Mouse (Mus musculus): Measurements from ENCODE around the gene Fastk.

Fastk gene

GRCm38 (mm10) chr5:24453283-24453984, 8.3 kb upstream of the Fastk start:
- no peak for DNase-seq (ENCODE audit: low read depth, low spot score)

- DNase-seq (ENCODE audit: low read depth, low spot score): peak; percentile 60
Observed at GRCm38 (mm10) chr5:24452691-24453233, 7.7 kb upstream of the Fastk start.

GRCm38 (mm10) chr5:24452030-24452690, 7.1 kb upstream of the Fastk start, which contains the start of gene Agap3:
TSS of gene Agap3 (plus strand) at chr5:24452177.
- DNase-seq (ENCODE audit: low read depth, low spot score): peak; percentile 56

DNA sequence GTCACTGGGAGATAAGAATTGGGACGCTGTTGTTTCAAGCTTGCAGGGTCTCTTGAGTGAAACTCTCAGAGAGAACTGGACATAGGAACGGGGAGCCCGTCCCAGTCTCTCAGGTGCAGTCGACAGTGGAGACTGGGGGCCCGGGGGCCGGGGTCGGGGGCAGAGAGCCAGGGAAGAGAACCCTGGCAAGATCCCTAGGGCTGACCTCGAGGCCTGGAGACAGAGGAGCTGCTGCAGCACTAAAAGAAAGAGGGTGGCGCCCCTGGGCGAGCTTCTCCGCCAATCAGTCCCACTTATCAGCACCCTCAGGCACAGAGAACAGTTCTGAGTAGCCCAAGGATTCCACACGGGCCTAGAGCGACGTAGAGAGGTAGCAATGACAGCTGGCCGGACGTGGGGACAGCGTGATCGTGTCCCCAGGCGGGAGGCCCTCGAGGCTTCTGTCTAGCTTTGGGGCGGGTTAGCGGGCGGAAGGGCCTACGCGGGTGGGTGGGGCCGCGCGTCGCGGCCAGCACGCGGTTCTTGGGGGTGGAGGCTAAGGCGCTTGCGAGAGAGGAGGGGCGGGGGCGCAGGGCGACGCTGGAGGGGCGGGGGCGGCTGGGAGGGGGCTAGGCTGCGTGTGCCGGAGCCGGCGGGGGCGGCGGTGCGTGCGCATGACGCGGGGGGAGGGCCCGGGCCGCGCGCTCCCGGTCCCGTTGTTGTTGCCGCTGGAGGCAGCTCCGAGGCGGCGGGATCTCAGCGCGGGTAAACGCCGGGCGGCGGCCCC, 6.4 kb upstream of the Fastk start:
- DNase-seq (ENCODE audit: low read depth, low spot score): peak; percentile 93

- DNase-seq (ENCODE audit: low read depth, low spot score): peak; percentile 96
Observed at GRCm38 (mm10) chr5:24447624-24448298, 2.7 kb upstream of the Fastk start, which contains the start of gene Tmub1. TSS of gene Tmub1 (minus strand) at chr5:24447854.

GRCm38 (mm10) chr5:24446630-24447029, 1.5 kb upstream of the Fastk start:
- DNase-seq (ENCODE audit: low read depth, low spot score): no peak

GRCm38 (mm10) chr5:24445428-24446080, 467 bp upstream of the Fastk start:
- DNase-seq (ENCODE audit: low read depth, low spot score): no peak

DNA sequence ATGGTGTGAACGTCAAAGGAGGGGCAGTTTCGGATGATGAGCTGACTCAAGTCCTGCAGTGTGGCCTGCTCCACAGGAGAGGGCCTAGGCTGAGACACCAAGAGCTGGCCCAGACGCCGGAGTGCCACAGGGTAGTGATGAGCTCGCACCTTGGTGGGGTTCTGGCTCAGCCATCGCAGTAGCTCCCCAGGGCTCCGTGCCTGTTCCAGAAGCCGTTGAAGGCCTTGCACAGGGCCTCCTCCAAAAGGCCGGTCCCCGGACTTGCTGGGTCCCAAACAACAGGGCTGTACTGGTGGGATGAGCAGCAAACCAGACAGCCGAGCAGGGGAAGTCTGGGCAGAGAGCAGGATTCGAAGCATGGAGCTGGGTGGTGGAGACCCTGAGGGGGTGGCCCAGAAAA, 1.2 kb downstream of the Fastk start:
- no peak for DNase-seq (ENCODE audit: low read depth, low spot score)

GRCm38 (mm10) chr5:24443204-24443603, 1.9 kb downstream of the Fastk start:
- DNase-seq (ENCODE audit: low read depth, low spot score): no peak

DNA sequence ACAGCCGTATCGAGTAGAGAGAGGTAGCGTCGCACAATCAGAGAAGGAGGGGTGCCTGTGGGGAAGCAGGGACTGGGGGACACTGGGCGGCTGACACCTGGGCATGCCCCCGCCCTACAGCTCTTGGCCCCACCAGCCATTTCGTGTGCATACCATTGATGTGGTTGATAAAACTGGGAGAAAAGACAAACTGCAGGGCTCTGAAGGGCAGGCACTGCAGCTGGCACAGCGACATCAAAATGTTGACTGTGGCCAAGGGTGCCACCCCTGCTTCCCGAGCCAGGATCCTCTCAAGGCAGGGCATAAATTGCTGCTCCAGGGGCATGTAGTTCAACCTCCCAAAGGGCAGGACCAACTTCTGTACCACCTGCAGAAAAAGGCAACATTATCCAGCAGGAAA, 3.1 kb downstream of the Fastk start:
- no peak for DNase-seq (ENCODE audit: low read depth, low spot score)

- no peak for DNase-seq (ENCODE audit: low read depth, low spot score)
Observed at GRCm38 (mm10) chr5:24441187-24441586, 3.9 kb downstream of the Fastk start.

DNA sequence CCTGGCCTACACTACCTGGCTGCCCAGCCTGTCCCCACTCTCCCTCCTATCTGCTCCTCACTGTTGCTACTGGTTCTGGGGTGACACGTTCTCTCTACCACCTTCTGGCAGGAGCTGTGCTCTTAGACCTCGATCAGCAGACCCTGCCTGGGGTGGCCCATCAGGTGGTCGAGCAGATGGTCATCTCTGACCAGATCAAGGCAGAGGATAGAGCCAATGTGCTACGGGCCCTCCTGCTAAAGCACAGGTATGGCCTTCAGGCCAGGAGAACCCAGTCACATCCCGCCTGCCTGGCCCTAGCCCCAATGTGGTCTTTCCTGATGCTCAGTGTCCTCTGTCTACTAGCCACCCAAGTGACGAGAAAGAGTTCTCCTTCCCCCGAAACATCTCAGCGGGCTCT, 11.1 kb downstream of the Fastk start:
- DNase-seq (ENCODE audit: low read depth, low spot score): no peak

DNA sequence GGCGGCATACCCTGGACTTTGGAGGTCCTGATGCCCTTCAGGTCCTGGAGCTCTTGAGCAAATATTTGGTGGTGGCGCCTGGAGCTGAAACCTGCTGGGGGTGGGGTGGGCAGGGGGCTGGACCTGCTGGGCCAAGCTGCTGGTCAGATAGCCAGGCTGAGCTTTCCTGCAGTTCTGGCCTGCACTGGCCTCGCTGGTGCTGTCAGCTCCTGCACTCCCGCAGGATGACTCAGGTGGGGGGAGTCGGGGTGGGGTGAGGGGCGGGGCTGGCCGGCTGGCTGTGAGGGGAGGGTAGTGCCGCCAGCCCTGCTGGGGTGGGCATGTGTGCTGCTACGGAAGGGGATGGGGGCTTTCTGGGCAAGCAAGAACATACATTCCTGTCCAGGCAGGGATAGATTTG, 16.5 kb downstream of the Fastk start:
- DNase-seq (ENCODE audit: low read depth, low spot score): no peak

GRCm38 (mm10) chr5:24427981-24428402, 17.1 kb downstream of the Fastk start:
- no peak for DNase-seq (ENCODE audit: low read depth, low spot score)

GRCm38 (mm10) chr5:24427285-24427633, 17.8 kb downstream of the Fastk start:
- no peak for DNase-seq (ENCODE audit: low read depth, low spot score)

- no peak for DNase-seq (ENCODE audit: low read depth, low spot score)
Observed at GRCm38 (mm10) chr5:24426556-24427284, 18.4 kb downstream of the Fastk start.

DNA sequence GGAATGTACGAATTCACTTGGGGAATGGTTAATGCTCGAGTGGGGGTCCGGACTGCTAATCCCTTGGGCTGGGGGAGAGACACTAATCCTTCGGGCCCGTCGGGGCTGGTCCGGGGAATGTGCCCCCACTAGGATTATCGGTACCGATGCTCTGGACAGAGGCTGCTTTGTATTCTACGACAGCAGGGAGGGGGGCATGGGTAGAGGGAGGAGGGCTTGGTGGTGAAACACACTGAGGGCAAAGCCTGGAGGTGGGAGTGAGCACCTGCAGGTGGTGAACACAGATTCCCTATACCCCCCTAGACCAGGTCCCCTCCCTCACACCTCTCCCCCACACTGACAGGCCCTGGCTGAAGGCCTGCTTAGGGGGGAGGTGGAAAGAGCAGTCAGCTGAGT, 19.1 kb downstream of the Fastk start:
- DNase-seq (ENCODE audit: low read depth, low spot score): peak; percentile 22

- peak; percentile 81 for DNase-seq (ENCODE audit: low read depth, low spot score)
Observed at GRCm38 (mm10) chr5:24425421-24426036, 19.6 kb downstream of the Fastk start.

DNA sequence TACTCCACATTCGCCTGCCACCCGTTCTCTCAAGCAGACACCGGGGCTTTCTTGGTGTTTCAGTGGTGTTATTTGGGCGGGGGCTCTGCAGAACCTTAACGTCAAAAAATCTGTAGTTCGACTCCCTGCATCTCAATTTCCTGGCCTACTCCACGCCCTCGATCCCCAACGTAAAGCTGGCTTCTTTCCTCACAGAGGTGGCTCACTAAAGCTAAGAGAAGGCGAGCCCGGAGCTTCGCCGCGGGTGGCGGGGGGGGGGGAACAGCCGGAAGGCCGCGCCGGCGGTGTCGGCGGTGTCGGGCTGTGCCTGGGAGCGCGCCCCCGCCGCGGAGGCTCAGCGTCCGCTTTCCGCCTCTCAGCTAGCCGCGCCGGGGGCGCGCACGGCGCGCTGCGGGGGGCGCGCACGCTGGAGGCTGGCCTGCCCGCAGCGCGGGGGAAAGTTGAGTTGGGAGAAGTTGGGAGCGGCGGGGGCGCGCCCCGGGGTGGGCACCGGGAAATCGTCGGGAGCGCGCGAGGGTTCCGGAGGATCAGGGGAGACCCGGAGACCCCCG, 20.2 kb downstream of the Fastk start:
- DNase-seq (ENCODE audit: low read depth, low spot score): peak; percentile 93
